Mouse (Mus musculus): ENCODE data around the gene Coq8b. TPM values are rescaled to one million over a fixed set of nuclear protein-coding genes. Genes with fewer than 3 reads are reported as not detected.

The Coq8b gene
- polyA plus RNA-seq, 1 experiment from 2014 or later = 20.1 TPM

DNA sequence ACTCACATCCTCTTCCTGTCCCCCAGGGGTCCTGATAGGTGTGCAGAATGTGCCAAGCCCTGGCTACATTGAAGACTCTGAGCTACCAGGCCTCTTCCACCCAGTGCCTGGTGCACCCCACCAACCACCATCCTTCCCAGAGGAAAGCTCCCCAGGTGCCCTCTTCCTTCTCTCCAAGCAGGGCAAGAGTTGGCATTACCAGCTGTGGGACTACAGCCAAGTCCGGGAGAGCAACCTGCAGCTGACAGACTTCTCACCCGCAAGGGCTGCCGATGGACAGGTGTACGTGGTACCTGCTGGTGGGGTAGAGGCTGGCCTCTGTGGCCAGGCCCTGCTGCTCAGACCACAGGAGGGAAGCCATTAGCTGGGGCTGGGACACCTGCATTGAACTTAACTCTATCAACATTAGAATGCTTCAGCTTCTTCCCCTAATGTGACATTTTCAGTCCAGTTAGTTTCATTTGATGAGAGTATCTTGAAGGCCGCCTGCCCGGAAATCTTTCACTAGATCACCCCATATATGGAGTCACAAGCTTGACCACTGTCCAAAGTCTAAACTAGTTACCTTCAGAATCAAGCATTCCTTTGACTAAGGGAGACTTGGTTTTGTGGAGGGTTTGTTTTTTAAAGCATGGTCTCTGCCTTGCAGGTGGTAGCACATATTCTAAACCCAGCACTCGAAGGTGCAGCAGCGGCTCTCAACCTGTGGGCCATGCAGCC lies 28.9 kb upstream of the Coq8b start:
- 95% methylated on average over 8 of the region's 8 CpGs for WGBS
- H3K4me1 ChIP-seq = no peaks in the 10 kb centered on the region
- ATAC-seq (ENCODE audit: low FRiP score) = no peak
- H3K9ac ChIP-seq (replicated peaks) = no peak overlapping the region
- no peak overlapping the region for H3K4me3 ChIP-seq (replicated peaks)
- no peaks in the 10 kb centered on the region for H3K9me3 ChIP-seq (replicated peaks)
- no peaks in the 10 kb centered on the region for H3K27me3 ChIP-seq (replicated peaks)
- H3K27ac ChIP-seq (replicated peaks) = no peak overlapping the region
- no peak overlapping the region for H3K4me2 ChIP-seq
- H3K36me3 ChIP-seq = peaks cover 58% of the 10 kb centered on the region

- no peak overlapping the region for H3K4me2 ChIP-seq
- WGBS = 91% methylated on average over 2 of the region's 2 CpGs
- no peaks in the 10 kb centered on the region for H3K4me1 ChIP-seq
- no peaks in the 10 kb centered on the region for H3K9me3 ChIP-seq (replicated peaks)
- no peaks in the 10 kb centered on the region for H3K27me3 ChIP-seq (replicated peaks)
- ATAC-seq (ENCODE audit: low FRiP score) = no peak
- H3K4me3 ChIP-seq (replicated peaks) = no peak overlapping the region
- no peak overlapping the region for H3K9ac ChIP-seq (replicated peaks)
- H3K27ac ChIP-seq (replicated peaks) = no peak overlapping the region
- H3K36me3 ChIP-seq = peaks cover 88% of the 10 kb centered on the region
Measured at GRCm38 (mm10) chr7:27212626-27213025, 20.2 kb upstream of the Coq8b start.

GRCm38 (mm10) chr7:27218586-27218985 lies 14.2 kb upstream of the Coq8b start:
- Histone ChIP-seq H3K4me1 (peaks cover 7% of the 10 kb centered on the region), H3K27me3 (replicated peaks) (no peaks in the 10 kb centered on the region), H3K9ac (replicated peaks) (no peak overlapping the region), H3K9me3 (replicated peaks) (no peaks in the 10 kb centered on the region), H3K27ac (replicated peaks) (no peak overlapping the region), H3K4me3 (replicated peaks) (no peak overlapping the region), H3K4me2 (no peak overlapping the region), H3K36me3 (peaks cover 57% of the 10 kb centered on the region)
- ATAC-seq (ENCODE audit: low FRiP score) = no peak
- WGBS = 83% methylated on average over 7 of the region's 7 CpGs

GRCm38 (mm10) chr7:27219937-27220336 lies 12.9 kb upstream of the Coq8b start:
- Histone ChIP-seq H3K4me1 (peaks cover 21% of the 10 kb centered on the region), H3K27me3 (replicated peaks) (no peaks in the 10 kb centered on the region), H3K4me3 (replicated peaks) (no peak overlapping the region), H3K27ac (replicated peaks) (no peak overlapping the region), H3K9ac (replicated peaks) (no peak overlapping the region), H3K9me3 (replicated peaks) (no peaks in the 10 kb centered on the region), H3K36me3 (peaks cover 45% of the 10 kb centered on the region), H3K4me2 (no peak overlapping the region)
- no peak for ATAC-seq (ENCODE audit: low FRiP score)
- WGBS = 65% methylated on average over 11 of the region's 11 CpGs

- Histone ChIP-seq H3K4me1 (peaks cover 41% of the 10 kb centered on the region), H3K36me3 (peaks cover 29% of the 10 kb centered on the region), H3K4me2 (no peak overlapping the region), H3K27ac (replicated peaks) (no peak overlapping the region), H3K9me3 (replicated peaks) (no peaks in the 10 kb centered on the region), H3K9ac (replicated peaks) (no peak overlapping the region), H3K4me3 (replicated peaks) (no peak overlapping the region), H3K27me3 (replicated peaks) (no peaks in the 10 kb centered on the region)
- ATAC-seq (ENCODE audit: low FRiP score) = no peak
- 80% methylated on average over 6 of the region's 6 CpGs for WGBS
Measured at GRCm38 (mm10) chr7:27221939-27222338, 10.9 kb upstream of the Coq8b start.

DNA sequence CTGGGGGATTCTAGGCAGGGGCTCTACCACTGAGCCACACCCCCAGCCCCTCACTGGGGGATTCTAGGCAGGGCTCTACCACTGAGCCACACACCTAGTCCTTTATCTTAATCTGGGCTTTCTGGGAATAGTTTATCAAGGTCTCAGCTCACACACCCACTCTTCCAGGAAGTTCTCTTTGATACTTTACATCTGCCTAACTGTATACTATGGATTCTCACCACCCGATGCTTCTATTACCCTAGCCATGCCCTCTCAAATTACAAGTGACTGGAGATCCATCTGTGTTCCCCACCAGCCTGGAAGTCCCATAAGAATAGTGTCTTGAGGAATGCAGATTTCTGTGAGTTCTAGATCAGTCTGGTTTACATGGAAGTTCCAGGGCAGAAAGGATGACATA lies 10.3 kb upstream of the Coq8b start:
- H3K27ac ChIP-seq (replicated peaks) = no peak overlapping the region
- H3K4me1 ChIP-seq = peaks cover 47% of the 10 kb centered on the region
- no peaks in the 10 kb centered on the region for H3K27me3 ChIP-seq (replicated peaks)
- H3K9ac ChIP-seq (replicated peaks) = no peak overlapping the region
- H3K4me2 ChIP-seq = no peak overlapping the region
- no peak for ATAC-seq (ENCODE audit: low FRiP score)
- 91% methylated on average over 1 of the region's 1 CpGs for WGBS
- no peak overlapping the region for H3K4me3 ChIP-seq (replicated peaks)
- H3K9me3 ChIP-seq (replicated peaks) = no peaks in the 10 kb centered on the region
- peaks cover 26% of the 10 kb centered on the region for H3K36me3 ChIP-seq

GRCm38 (mm10) chr7:27224877-27225575 lies 7.8 kb upstream of the Coq8b start:
- WGBS = 60% methylated on average over 11 of the region's 11 CpGs
- Histone ChIP-seq H3K36me3 (0 out of 2 replicates have a peak, but pooled peaks cover 10% of the 10 kb centered on the region), H3K27me3 (replicated peaks) (no peaks in the 10 kb centered on the region), H3K9ac (replicated peaks) (peak overlapping the region; percentile 88; the same call in 1 of the 2 replicates), H3K4me2 (peak overlapping the region; percentile 89), H3K4me1 (peaks cover 56% of the 10 kb centered on the region), H3K27ac (replicated peaks) (no peak overlapping the region), H3K4me3 (replicated peaks) (peak overlapping the region; percentile 87), H3K9me3 (replicated peaks) (no peaks in the 10 kb centered on the region)
- no peak for ATAC-seq (ENCODE audit: low FRiP score)

GRCm38 (mm10) chr7:27227276-27227675 lies 5.5 kb upstream of the Coq8b start:
- Histone ChIP-seq H3K4me2 (peak overlapping the region; percentile 89), H3K9me3 (replicated peaks) (no peaks in the 10 kb centered on the region), H3K9ac (replicated peaks) (peak overlapping the region; percentile 88), H3K4me1 (peaks cover 61% of the 10 kb centered on the region), H3K4me3 (replicated peaks) (peak overlapping the region; percentile 87), H3K36me3 (0 out of 2 replicates have a peak, but pooled peaks cover 2% of the 10 kb centered on the region), H3K27me3 (replicated peaks) (no peaks in the 10 kb centered on the region), H3K27ac (replicated peaks) (0 out of 2 replicates have a peak overlapping the region, but pooled peaks have one; percentile 91)
- no peak for ATAC-seq (ENCODE audit: low FRiP score)
- 33% methylated on average over 9 of the region's 9 CpGs for WGBS

GRCm38 (mm10) chr7:27227676-27228075 lies 5.1 kb upstream of the Coq8b start:
- Histone ChIP-seq H3K9ac (replicated peaks) (peak overlapping the region; percentile 88), H3K36me3 (no peaks in the 10 kb centered on the region), H3K27me3 (replicated peaks) (no peaks in the 10 kb centered on the region), H3K4me2 (peak overlapping the region; percentile 89), H3K4me3 (replicated peaks) (peak overlapping the region; percentile 87), H3K9me3 (replicated peaks) (no peaks in the 10 kb centered on the region), H3K4me1 (peaks cover 61% of the 10 kb centered on the region), H3K27ac (replicated peaks) (peak overlapping the region; percentile 91)
- ATAC-seq (ENCODE audit: low FRiP score) = peak; percentile 1; the same call in 1 of the 2 replicates
- WGBS = 6% methylated on average over 10 of the region's 10 CpGs

GRCm38 (mm10) chr7:27228281-27228821 lies 4.5 kb upstream of the Coq8b start, which contains the start of gene Itpkc:
TSS of gene Itpkc (minus strand) at chr7:27228661.
- H3K36me3 ChIP-seq = no peaks in the 10 kb centered on the region
- peak within 1 kb of the TSS; percentile 88 for H3K9ac ChIP-seq (replicated peaks)
- peak within 1 kb of the TSS; percentile 87 for H3K4me3 ChIP-seq (replicated peaks)
- WGBS = under 1% methylated on average over 48 of the region's 49 CpGs
- H3K9me3 ChIP-seq (replicated peaks) = no peaks in the 10 kb centered on the region
- H3K27ac ChIP-seq (replicated peaks) = peak within 1 kb of the TSS; percentile 91
- ATAC-seq (ENCODE audit: low FRiP score) = peak; percentile 87
- H3K4me2 ChIP-seq = peak within 1 kb of the TSS; percentile 89
- H3K27me3 ChIP-seq (replicated peaks) = no peaks in the 10 kb centered on the region
- H3K4me1 ChIP-seq = peaks cover 58% of the 10 kb centered on the region

DNA sequence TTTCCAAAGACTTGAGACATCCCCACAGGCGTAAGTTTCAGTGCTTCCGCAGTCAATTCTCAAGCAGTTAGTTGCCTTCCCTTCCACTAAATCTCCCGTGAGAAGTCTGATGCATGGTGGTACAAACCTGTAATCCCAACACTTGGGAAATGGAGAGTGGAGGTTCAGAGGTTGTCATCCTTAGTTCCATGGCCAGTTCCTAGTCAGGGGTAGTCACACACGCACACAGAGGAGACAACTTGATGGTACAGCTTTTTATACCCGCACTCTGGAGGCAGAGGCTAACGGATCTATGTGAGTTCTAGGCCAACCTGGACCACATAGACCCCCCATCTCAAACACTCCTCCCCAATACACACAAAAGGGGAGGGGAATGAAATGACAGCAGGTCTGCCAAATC lies 4.0 kb upstream of the Coq8b start:
- H3K36me3 ChIP-seq = no peaks in the 10 kb centered on the region
- peak overlapping the region; percentile 91 for H3K27ac ChIP-seq (replicated peaks)
- H3K9ac ChIP-seq (replicated peaks) = peak overlapping the region; percentile 88
- peak; percentile 0; the same call in 1 of the 2 replicates for ATAC-seq (ENCODE audit: low FRiP score)
- H3K4me2 ChIP-seq = peak overlapping the region; percentile 89
- H3K27me3 ChIP-seq (replicated peaks) = no peaks in the 10 kb centered on the region
- H3K9me3 ChIP-seq (replicated peaks) = no peaks in the 10 kb centered on the region
- H3K4me3 ChIP-seq (replicated peaks) = peak overlapping the region; percentile 87
- H3K4me1 ChIP-seq = peaks cover 58% of the 10 kb centered on the region
- WGBS = 15% methylated on average over 6 of the region's 6 CpGs

All from neural tube, embryonic 15.5 days (tissue).